Mouse (Mus musculus) layer of hippocampus, adult 8-10 months (tissue): ENCODE data around the gene Nampt. TPM values are rescaled to one million over a fixed set of nuclear protein-coding genes. Genes with fewer than 3 reads are reported as not detected.
A peak's percentile ranks its signal among the peaks of the same experiment; 100 is the strongest.
"Not testable (repeated sequence)": the region's sequence is repeated elsewhere in the genome, so short reads cannot be mapped to it uniquely, and the experiment has no call there.

Source experiments
- DNase-seq, 2 experiments: peaks; one replicate each; pipeline ENCODE4 v3.0.0; 2022; ENCODE audit warnings: low spot score in 2 of 2
- total RNA-seq, 4 experiments: library from RNA; stranded (reverse); gene quantifications; 2 replicates each; pipeline ENCODE4 v1.2.4; 2022

Gene Nampt
- total RNA-seq, 4 experiments from 2014 or later, result 38.4 to 45.3 (median 40.3) TPM

GRCm38 (mm10) chr12:32838954-32839353, 19.6 kb downstream of the Nampt start:
- DNase-seq, result no peak

- DNase-seq, result no peak
Measured at GRCm38 (mm10) chr12:32841442-32841900, 22.1 kb downstream of the Nampt start.

GRCm38 (mm10) chr12:32846325-32846724, 27.0 kb downstream of the Nampt start:
- DNase-seq, result no peak

GRCm38 (mm10) chr12:32853757-32854156, 34.4 kb downstream of the Nampt start:
- DNase-seq, result no peak

- no peak for DNase-seq
Measured at GRCm38 (mm10) chr12:32854866-32855265, 35.5 kb downstream of the Nampt start.

GRCm38 (mm10) chr12:32855398-32855797, 36.1 kb downstream of the Nampt start:
- no peak for DNase-seq

GRCm38 (mm10) chr12:32856707-32857511, 37.6 kb downstream of the Nampt start:
- no peak for DNase-seq

- DNase-seq, result no peak
Measured at GRCm38 (mm10) chr12:32858444-32858843, 39.1 kb downstream of the Nampt start.

- DNase-seq, result no peak
Measured at GRCm38 (mm10) chr12:32860820-32861219, 41.5 kb downstream of the Nampt start.

GRCm38 (mm10) chr12:32870815-32871214, 51.5 kb downstream of the Nampt start:
- DNase-seq, result no peak

GRCm38 (mm10) chr12:32877500-32877899, 58.2 kb downstream of the Nampt start:
- no peak for DNase-seq

GRCm38 (mm10) chr12:32877964-32878571, 58.7 kb downstream of the Nampt start:
- DNase-seq, result no peak

- DNase-seq, result no peak
Measured at GRCm38 (mm10) chr12:32879371-32879770, 60.0 kb downstream of the Nampt start.

GRCm38 (mm10) chr12:32884356-32884755, 65.0 kb downstream of the Nampt start:
- DNase-seq, result no peak

- DNase-seq, result no peak
Measured at GRCm38 (mm10) chr12:32885041-32885440, 65.7 kb downstream of the Nampt start.

- no peak for DNase-seq
Measured at GRCm38 (mm10) chr12:32886353-32886752, 67.0 kb downstream of the Nampt start.

- no peak for DNase-seq
Measured at GRCm38 (mm10) chr12:32888226-32888625, 68.9 kb downstream of the Nampt start.

- DNase-seq, result no peak
Measured at GRCm38 (mm10) chr12:32889846-32890245, 70.5 kb downstream of the Nampt start.

GRCm38 (mm10) chr12:32890455-32890854, 71.1 kb downstream of the Nampt start:
- no peak for DNase-seq

- not testable (repeated sequence) for DNase-seq
Measured at GRCm38 (mm10) chr12:32891271-32891670, 71.9 kb downstream of the Nampt start.

GRCm38 (mm10) chr12:32893212-32893611, 73.9 kb downstream of the Nampt start:
- no peak for DNase-seq

- DNase-seq, result no peak
Measured at GRCm38 (mm10) chr12:32895806-32896205, 76.5 kb downstream of the Nampt start.

- DNase-seq, result peak; percentile 31 to 37
Measured at GRCm38 (mm10) chr12:32896496-32896895, 77.2 kb downstream of the Nampt start.
